Mouse (Mus musculus): ENCODE data around the gene Dusp7.
A peak's percentile ranks its signal among the peaks of the same experiment; 100 is the strongest.

Gene Dusp7

GRCm38 (mm10) chr9:106355217-106355974, 13.0 kb upstream of the Dusp7 start:
- DNase-seq: no peak

GRCm38 (mm10) chr9:106355975-106356286, 12.5 kb upstream of the Dusp7 start:
- DNase-seq: no peak

GRCm38 (mm10) chr9:106356323-106356844, 12.0 kb upstream of the Dusp7 start:
- no peak for DNase-seq

GRCm38 (mm10) chr9:106357167-106357566, 11.3 kb upstream of the Dusp7 start:
- no peak for DNase-seq

GRCm38 (mm10) chr9:106359297-106359696, 9.1 kb upstream of the Dusp7 start:
- DNase-seq: no peak

GRCm38 (mm10) chr9:106361140-106361539, 7.3 kb upstream of the Dusp7 start:
- DNase-seq: no peak

- no peak for DNase-seq
Measured at GRCm38 (mm10) chr9:106365333-106365732, 3.1 kb upstream of the Dusp7 start.

GRCm38 (mm10) chr9:106366188-106366587, 2.2 kb upstream of the Dusp7 start:
- DNase-seq: no peak

GRCm38 (mm10) chr9:106367001-106367400, 1.4 kb upstream of the Dusp7 start:
- peak in 1 of 2 experiments; percentile 12 for DNase-seq

GRCm38 (mm10) chr9:106367592-106368111, 780 bp upstream of the Dusp7 start:
- DNase-seq: peak; percentile 98

- DNase-seq: peak; percentile 59 to 61
Measured at GRCm38 (mm10) chr9:106368831-106369501, 534 bp downstream of the Dusp7 start.

- DNase-seq: peak; percentile 20 to 23
Measured at GRCm38 (mm10) chr9:106369801-106370485, 1.5 kb downstream of the Dusp7 start.

- peak in 1 of 2 experiments; percentile 25 for DNase-seq
Measured at GRCm38 (mm10) chr9:106370620-106371383, 2.4 kb downstream of the Dusp7 start.

- peak in 1 of 2 experiments; percentile 11 for DNase-seq
Measured at GRCm38 (mm10) chr9:106371384-106371671, 2.9 kb downstream of the Dusp7 start.

- DNase-seq: peak; percentile 62 to 66
Measured at GRCm38 (mm10) chr9:106371776-106372175, 3.3 kb downstream of the Dusp7 start.

GRCm38 (mm10) chr9:106372431-106373412, 4.3 kb downstream of the Dusp7 start:
- peak; percentile 56 to 63 for DNase-seq

- no peak for DNase-seq
Measured at GRCm38 (mm10) chr9:106373973-106374372, 5.5 kb downstream of the Dusp7 start.

GRCm38 (mm10) chr9:106377247-106377646, 8.8 kb downstream of the Dusp7 start:
- DNase-seq: no peak

- no peak for DNase-seq
Measured at GRCm38 (mm10) chr9:106378045-106378444, 9.6 kb downstream of the Dusp7 start.

GRCm38 (mm10) chr9:106378753-106379152, 10.3 kb downstream of the Dusp7 start:
- DNase-seq: no peak

GRCm38 (mm10) chr9:106386181-106386864, 17.9 kb downstream of the Dusp7 start:
- DNase-seq: peak; percentile 52 to 53
